Mouse (Mus musculus): ENCODE data around the gene Mrvi1.

The Mrvi1 gene

GRCm38 (mm10) chr7:110981036-110981435, 1.2 kb downstream of the Mrvi1 start:
- WGBS = 57% methylated on average over 8 of the region's 8 CpGs

DNA sequence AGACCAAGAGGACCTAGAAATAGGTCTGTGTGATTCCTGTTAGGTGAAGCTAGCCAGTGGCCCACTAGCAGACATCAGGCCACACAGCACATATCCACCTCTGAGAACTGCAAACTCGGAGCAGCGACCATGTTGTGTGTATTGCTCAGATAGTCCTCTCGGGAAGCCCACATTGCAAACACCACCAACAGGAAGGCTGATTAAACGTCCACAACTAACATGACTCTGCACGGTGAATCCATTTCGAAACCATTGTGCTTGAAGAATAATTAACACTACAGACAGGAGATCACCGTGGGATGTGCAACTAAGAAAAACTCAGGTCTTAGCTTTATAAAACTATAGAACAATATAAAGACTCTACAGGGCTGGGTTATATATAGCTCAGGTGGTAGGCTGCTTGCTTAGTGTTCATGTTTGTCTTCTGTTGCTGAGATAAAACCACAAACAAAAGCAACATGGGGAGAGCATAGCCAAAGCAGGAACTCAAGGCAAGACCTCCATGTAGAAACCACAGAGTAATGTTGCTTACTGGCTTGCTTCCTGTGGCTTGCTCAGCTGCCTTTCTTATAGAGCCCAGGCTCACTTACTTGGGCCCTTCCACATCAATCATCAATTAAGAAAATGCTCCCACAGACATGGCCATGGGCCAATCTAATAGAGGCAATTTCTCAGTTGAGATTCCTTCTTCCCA, 4.4 kb downstream of the Mrvi1 start:
- 87% methylated on average over 7 of the region's 7 CpGs for WGBS

DNA sequence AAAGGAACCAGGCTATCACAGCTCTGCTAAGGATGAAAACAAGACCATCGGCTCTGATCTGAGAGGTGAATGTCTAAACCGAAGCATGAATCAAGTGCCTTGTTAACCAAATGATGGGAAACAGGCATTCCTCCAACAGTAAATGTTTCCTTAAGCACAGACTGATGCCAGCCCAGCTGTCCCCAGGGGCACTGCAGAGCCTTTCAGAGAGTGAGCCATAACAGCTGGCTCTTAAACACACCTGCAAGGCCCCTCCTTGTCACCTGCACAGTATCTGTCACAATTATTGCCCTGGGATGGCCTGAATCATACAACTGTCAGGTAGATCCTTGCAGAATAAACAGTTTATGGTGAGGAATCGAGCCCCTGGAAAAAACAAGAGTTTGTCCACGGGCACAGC, 8.8 kb downstream of the Mrvi1 start:
- WGBS = 77% methylated on average over 4 of the region's 4 CpGs

- WGBS = 83% methylated on average over 2 of the region's 2 CpGs
Measured at GRCm38 (mm10) chr7:110972796-110973195, 9.5 kb downstream of the Mrvi1 start.

DNA sequence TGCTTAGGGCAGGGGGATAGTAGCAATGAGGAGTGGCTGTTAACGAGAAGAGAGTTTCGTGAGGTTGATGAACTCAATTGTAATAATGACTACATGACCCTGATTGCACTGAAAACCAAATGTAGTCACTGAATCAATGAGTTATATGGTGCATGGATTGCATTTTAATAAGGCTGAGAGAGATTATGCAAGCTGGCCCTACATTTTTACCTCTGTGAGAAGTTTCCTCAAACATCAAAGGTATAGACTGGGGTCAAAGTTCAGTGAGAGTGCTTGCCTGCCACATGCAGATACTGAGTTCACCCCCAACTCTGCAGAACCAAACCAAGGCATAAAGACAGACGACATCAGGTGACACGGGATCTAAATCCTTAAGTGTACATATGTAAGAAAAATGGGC, 14.9 kb downstream of the Mrvi1 start:
- WGBS = 91% methylated on average over 4 of the region's 4 CpGs

GRCm38 (mm10) chr7:110966853-110967252, 15.4 kb downstream of the Mrvi1 start:
- WGBS = 91% methylated on average over 5 of the region's 5 CpGs

DNA sequence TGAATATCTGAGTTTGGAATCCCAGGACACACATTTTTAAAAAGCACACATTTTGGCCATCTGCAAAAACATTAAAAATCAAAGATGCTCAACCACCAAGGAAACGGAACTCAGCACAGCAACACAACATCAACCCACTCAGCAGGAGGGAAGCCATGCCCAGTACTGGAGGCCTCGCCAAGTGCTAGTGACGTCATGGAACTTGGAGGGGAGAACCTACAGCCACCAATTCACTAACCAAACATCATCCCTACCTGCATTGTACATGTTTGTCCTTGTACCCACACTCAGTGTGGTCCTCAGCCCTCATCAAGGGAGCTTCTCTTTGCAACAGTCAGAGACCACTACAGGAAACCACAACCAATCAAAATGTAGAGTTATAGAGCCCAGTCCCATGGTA, 16.9 kb downstream of the Mrvi1 start:
- 55% methylated on average over 3 of the region's 3 CpGs for WGBS

- WGBS = 90% methylated on average over 3 of the region's 3 CpGs
Measured at GRCm38 (mm10) chr7:110963655-110963997, 18.6 kb downstream of the Mrvi1 start.

DNA sequence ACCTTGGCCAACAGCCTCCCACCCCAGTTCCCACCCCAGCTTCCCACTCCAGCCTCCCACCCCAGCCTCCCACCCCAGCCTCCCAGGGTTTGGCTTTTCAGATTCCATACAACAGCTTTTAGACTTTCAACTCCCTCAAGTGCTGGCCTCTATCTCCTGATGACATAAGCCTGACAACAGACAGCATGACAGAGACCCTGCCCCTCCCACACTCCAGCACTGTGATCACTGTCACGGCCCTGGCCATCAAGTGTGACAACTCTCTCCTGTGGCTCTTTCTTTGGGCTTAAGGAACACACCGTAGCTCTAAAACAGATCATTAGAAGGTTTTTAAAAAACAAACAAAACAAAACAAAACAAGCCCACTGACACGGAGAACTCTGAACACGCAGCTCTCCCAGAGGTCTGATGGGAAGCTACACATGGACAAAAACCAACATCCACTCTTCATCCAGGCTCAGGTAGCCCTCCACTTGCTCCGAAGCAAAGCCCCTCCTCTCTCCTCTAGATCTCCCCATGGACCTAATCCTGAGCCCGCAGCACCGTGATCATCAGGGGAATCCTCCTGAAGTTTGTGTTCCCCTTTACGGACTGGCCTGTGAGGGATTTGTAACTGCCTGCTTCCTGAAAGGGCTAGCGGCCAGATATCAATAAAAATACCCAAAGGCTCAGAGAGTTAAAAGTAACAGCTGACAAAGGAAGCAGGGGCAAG, 19.2 kb downstream of the Mrvi1 start:
- WGBS = 86% methylated on average over 9 of the region's 9 CpGs

GRCm38 (mm10) chr7:110962497-110962896, 19.8 kb downstream of the Mrvi1 start:
- 91% methylated on average over 3 of the region's 3 CpGs for WGBS

GRCm38 (mm10) chr7:110956422-110957170, 25.7 kb downstream of the Mrvi1 start:
- WGBS = 89% methylated on average over 14 of the region's 14 CpGs

DNA sequence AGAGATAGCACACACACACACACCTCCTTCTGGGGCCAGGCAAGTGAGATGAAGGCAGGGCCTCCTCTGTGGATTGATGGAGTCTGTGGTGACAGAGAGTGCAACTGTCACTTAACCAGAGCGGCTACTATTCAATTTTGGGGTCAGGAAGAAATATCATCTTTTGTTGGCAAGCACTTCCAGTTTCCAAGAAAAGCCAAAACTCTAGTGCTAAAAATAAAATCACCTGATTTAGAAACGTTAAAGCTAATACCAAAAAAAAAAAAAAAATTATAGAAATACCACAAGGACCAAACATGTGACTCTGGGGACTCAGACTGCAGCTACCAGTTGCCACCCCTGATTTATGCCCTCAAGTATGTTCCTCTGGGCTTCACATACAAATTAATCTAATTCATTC, 26.7 kb downstream of the Mrvi1 start:
- 60% methylated on average over 2 of the region's 2 CpGs for WGBS

DNA sequence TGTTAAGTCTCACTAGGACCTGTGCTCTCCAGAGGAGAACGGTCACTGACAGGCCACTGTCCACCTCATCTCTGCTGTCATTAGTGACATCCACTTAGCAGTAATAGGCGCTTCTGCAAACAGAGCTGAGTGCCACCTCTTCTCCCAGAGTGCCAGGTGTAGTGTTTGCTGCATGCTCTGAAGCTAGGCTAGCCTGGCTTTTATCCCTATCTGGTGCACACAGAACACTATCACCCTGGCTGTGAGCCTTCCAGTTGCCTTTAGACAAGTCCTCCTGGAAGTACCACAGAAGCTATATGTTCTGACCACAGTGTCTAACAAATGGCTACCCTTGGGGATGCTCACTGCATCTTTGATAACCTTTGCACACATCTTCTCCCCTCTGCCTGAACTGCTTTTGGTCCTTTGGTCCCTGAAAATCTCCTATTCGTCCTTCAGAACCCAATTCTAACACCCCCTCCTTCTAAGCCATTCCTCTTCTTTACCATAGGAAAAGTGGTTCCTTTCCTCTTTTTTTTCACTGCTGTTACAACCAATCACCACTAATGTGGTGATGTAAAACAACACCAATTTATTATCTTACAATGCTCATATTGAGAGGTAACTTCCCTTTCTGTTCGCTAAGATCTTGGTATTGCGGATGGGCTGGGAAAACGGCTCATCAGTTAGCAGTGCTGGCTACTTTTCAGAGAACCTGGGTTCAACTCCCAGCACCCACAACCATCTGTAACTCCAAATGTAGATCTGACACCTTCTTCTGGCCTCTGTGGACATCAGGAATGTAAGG, 28.0 kb downstream of the Mrvi1 start:
- 94% methylated on average over 6 of the region's 6 CpGs for WGBS

- 53% methylated on average over 1 of the region's 1 CpGs for WGBS
Measured at GRCm38 (mm10) chr7:110953210-110953609, 29.1 kb downstream of the Mrvi1 start.

GRCm38 (mm10) chr7:110949785-110950620, 32.3 kb downstream of the Mrvi1 start:
- WGBS = 75% methylated on average over 13 of the region's 13 CpGs

GRCm38 (mm10) chr7:110948579-110948978, 33.7 kb downstream of the Mrvi1 start:
- WGBS = 83% methylated on average over 3 of the region's 3 CpGs

- WGBS = over 99% methylated on average over 6 of the region's 6 CpGs
Measured at GRCm38 (mm10) chr7:110947616-110948015, 34.6 kb downstream of the Mrvi1 start.

DNA sequence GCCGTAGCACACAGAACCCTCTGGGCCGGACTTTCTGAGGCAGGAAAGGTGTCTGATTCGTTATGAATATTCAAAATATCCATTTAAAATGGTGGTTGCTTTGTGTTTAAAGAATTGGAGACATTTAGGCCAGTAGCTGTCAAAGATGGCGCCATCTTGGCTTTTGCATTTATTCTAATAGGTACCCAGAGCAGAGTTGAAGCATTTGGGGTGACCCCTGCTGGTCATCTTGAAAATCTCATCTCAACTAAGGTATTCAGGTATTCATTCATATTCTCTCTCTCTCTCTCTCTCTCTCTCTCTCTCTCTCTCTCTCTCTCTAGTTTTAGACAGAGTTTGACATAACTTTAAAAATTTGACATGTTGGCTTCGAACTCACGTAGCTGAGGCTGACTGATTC, 35.5 kb downstream of the Mrvi1 start:
- 87% methylated on average over 6 of the region's 6 CpGs for WGBS

GRCm38 (mm10) chr7:110944321-110944720, 37.9 kb downstream of the Mrvi1 start:
- WGBS = 88% methylated on average over 5 of the region's 5 CpGs

GRCm38 (mm10) chr7:110941701-110942530, 40.3 kb downstream of the Mrvi1 start:
- 60% methylated on average over 6 of the region's 6 CpGs for WGBS
